Mouse (Mus musculus) CH12.LX (cell line): ENCODE measurements around the gene Fgfr1op. TPM values are rescaled to one million over a fixed set of nuclear protein-coding genes. Genes with fewer than 3 reads are reported as not detected.

Experiments
- DNase-seq: peaks from one replicate; pipeline ENCODE4 v3.0.0-alpha.2; 2013; ENCODE audit errors: extremely low read depth
- H3K27ac ChIP-seq: 2 replicates; pipeline ENCODE4 v1.5.1; 2012; ENCODE audit warnings: low read depth, mild to moderate bottlenecking, control low read depth, moderate library complexity; ENCODE audit not compliant: insufficient read depth
- H3K27me3 ChIP-seq: replicated peaks from 2 replicates; pipeline ENCODE3; 2012; ENCODE audit warnings: inconsistent platforms
- H3K36me3 ChIP-seq, 2 experiments: replicated peaks in 1 of 2; 2 replicates each; pipeline versions ENCODE3 to v1.6.1; 2012; ENCODE audit warnings: inconsistent platforms in 1 of 2, low read length in 1 of 2, mild to moderate bottlenecking in 1 of 2, mixed read lengths in 1 of 2, moderate library complexity in 1 of 2; ENCODE audit not compliant: control insufficient read depth in 1 of 2, insufficient read depth in 1 of 2
- H3K4me1 ChIP-seq, 2 experiments: 2 replicates each; pipeline ENCODE4 v1.6.1; 2012; ENCODE audit warnings: inconsistent platforms in 1 of 2, moderate library complexity in 1 of 2; ENCODE audit not compliant: insufficient read depth in 2 of 2, control insufficient read depth in 1 of 2
- H3K4me2 ChIP-seq: 2 replicates; pipeline ENCODE4 v1.6.1; 2012; ENCODE audit warnings: low read depth, mild to moderate bottlenecking, control low read depth; ENCODE audit not compliant: poor library complexity, insufficient read depth, severe bottlenecking
- H3K4me3 ChIP-seq, 3 experiments: fragments of 150-350 bp in 1 of 3; sonication (generic) in 1 of 3; replicated peaks in 1 of 3; 2 replicates each; pipeline versions ENCODE3 to v1.5.1; 2011 to 2012; ENCODE audit warnings: low read depth in 2 of 3, low read length in 2 of 3, mild to moderate bottlenecking in 2 of 3, moderate library complexity in 2 of 3, control low read depth in 1 of 3, improper control_type of control experiment in 1 of 3, inconsistent platforms in 1 of 3, mixed read lengths in 1 of 3; ENCODE audit not compliant: poor library complexity in 1 of 3
- H3K79me2 ChIP-seq: replicated peaks from 2 replicates; pipeline ENCODE4 v1.6.1; 2012; ENCODE audit warnings: mild to moderate bottlenecking, moderate library complexity; ENCODE audit not compliant: control insufficient read depth, poor library complexity, insufficient read depth, severe bottlenecking; ENCODE audit errors: extremely low read depth
- H3K9ac ChIP-seq: 2 replicates; pipeline ENCODE4 v1.6.1; 2012; ENCODE audit warnings: low read depth, mild to moderate bottlenecking, control low read depth, moderate library complexity; ENCODE audit not compliant: insufficient read depth
- H3K9me3 ChIP-seq: replicated peaks from 2 replicates; pipeline ENCODE3; 2012; ENCODE audit warnings: low read length, inconsistent platforms, mixed read lengths
- BHLHE40 ChIP-seq: IDR thresholded peaks from 2 replicates; pipeline ENCODE4 v1.6.1; 2011; ENCODE audit warnings: mild to moderate bottlenecking, low read depth, low read length, improper control_type of control experiment
- E2F4 ChIP-seq: IDR thresholded peaks from 2 replicates; pipeline ENCODE4 v1.6.1; 2011; ENCODE audit warnings: low read depth, low read length, improper control_type of control experiment; ENCODE audit not compliant: insufficient replicate concordance
- ELF1 ChIP-seq: IDR thresholded peaks from 2 replicates; pipeline ENCODE4 v1.6.1; 2014; ENCODE audit warnings: low read depth, mild to moderate bottlenecking, inconsistent platforms, low read length, improper control_type of control experiment
- EP300 ChIP-seq: IDR thresholded peaks from 2 replicates; pipeline ENCODE4 v1.6.1; 2011; ENCODE audit warnings: low read length, improper control_type of control experiment
- IRF4 ChIP-seq: IDR thresholded peaks from 2 replicates; pipeline ENCODE4 v1.6.1; 2014; ENCODE audit warnings: low read depth, mild to moderate bottlenecking, inconsistent platforms, low read length, improper control_type of control experiment
- MAFK ChIP-seq: IDR thresholded peaks from 2 replicates; pipeline ENCODE4 v1.6.1; 2011; ENCODE audit warnings: low read length, improper control_type of control experiment; ENCODE audit not compliant: insufficient replicate concordance
- PAX5 ChIP-seq: IDR thresholded peaks from 2 replicates; pipeline ENCODE4 v1.6.1; 2012; ENCODE audit warnings: low read length, inconsistent platforms, mixed read lengths
- POLR2A ChIP-seq: IDR thresholded peaks from 2 replicates; pipeline ENCODE4 v1.6.1; 2011; ENCODE audit warnings: low read depth, mild to moderate bottlenecking, improper control_type of control experiment, low read length
- POLR2AphosphoS2 ChIP-seq: IDR thresholded peaks from 2 replicates; pipeline ENCODE4 v1.6.1; 2011; ENCODE audit warnings: low read depth, low read length, improper control_type of control experiment
- RCOR1 ChIP-seq: conservative IDR thresholded peaks from 2 replicates; pipeline ENCODE4 v1.6.1; 2012; ENCODE audit warnings: low read depth, mild to moderate bottlenecking, inconsistent platforms, low read length, improper control_type of control experiment
- SMC3 ChIP-seq: IDR thresholded peaks from 2 replicates; pipeline ENCODE4 v1.6.1; 2011; ENCODE audit warnings: low read depth, low read length, improper control_type of control experiment
- TBP ChIP-seq: conservative IDR thresholded peaks from 2 replicates; pipeline ENCODE4 v1.6.1; 2011; ENCODE audit warnings: low read depth, low read length, improper control_type of control experiment
- TCF12 ChIP-seq: IDR thresholded peaks from 2 replicates; pipeline ENCODE4 v1.6.1; 2014; ENCODE audit warnings: low read depth, mild to moderate bottlenecking, inconsistent platforms, low read length, improper control_type of control experiment
- UBTF ChIP-seq: IDR thresholded peaks from 2 replicates; pipeline ENCODE4 v1.6.1; 2012; ENCODE audit warnings: low read depth, mild to moderate bottlenecking, inconsistent platforms, low read length, improper control_type of control experiment, moderate library complexity
- USF1 ChIP-seq: IDR thresholded peaks from 2 replicates; pipeline ENCODE4 v1.6.1; 2014; ENCODE audit warnings: low read depth, mild to moderate bottlenecking, inconsistent platforms, low read length, improper control_type of control experiment
- ZC3H11A ChIP-seq: IDR thresholded peaks from 2 replicates; pipeline ENCODE4 v1.6.1; 2012; ENCODE audit warnings: low read depth, mild to moderate bottlenecking, inconsistent platforms, low read length, improper control_type of control experiment
- dilution Hi-C: fragments of 300-500 bp; cut with MboI; formaldehyde crosslinking; loops from 2 replicates; pipeline ENCODE4 v1.14.3; 2020; ENCODE audit warnings: low sequenced_read_pairs; ENCODE audit not compliant: extremely low pct_unique_long_range_greater_than_20kb, extremely low pct_ligation_motif_present
- in situ Hi-C: fragments of 300-500 bp; cut with MboI; formaldehyde crosslinking; loops from 3 replicates; pipeline ENCODE4 v1.14.3; 2019; ENCODE audit warnings: low sequenced_read_pairs, low pct_ligation_motif_present, low pct_unique_long_range_greater_than_20kb, mixed read lengths
- polyA plus RNA-seq: library from polyadenylated mRNA; unstranded; fragments of >175 nt; gene quantifications from 2 replicates; pipeline ENCODE4 v1.2.1, GENCODE M21; 2012; ENCODE audit warnings: low read depth; ENCODE audit not compliant: insufficient read length
- total RNA-seq, 2 experiments: library from RNA; depleted of rRNA; stranded (reverse); fragments of 300-350 nt in 1 of 2; fragments of >200 nt in 1 of 2; gene quantifications; 2 replicates each; pipeline ENCODE4 v1.2.3; 2012 to 2014

Fgfr1op gene
- total and polyA plus RNA-seq, 3 experiments, result 29.8 to 56.3 (median 46.9) TPM

- in situ Hi-C loops, result no loop called here
- Histone ChIP-seq H3K4me1 (peaks cover 24 to 60% of the 10 kb centered on the region in 2 experiments), H3K27me3 (peaks cover 5% of the 10 kb centered on the region), H3K4me2 (no peak overlapping the region), H3K36me3 (no peaks in the 10 kb centered on the region), H3K79me2 (no peaks in the 10 kb centered on the region), H3K9ac (no peak overlapping the region), H3K27ac (no peak overlapping the region), H3K4me3 (no peak overlapping the region), H3K9me3 (peaks cover 8% of the 10 kb centered on the region)
- dilution Hi-C loops, result no loop called here
- no peak for TF ChIP-seq USF1
- TF ChIP-seq E2F4, result no peak
- TF ChIP-seq RCOR1, result no peak
- no peak for TF ChIP-seq POLR2A
- no peak for TF ChIP-seq ZC3H11A
- no peak for TF ChIP-seq TBP
- no peak for TF ChIP-seq SMC3
- TF ChIP-seq POLR2AphosphoS2, result no peak
- TF ChIP-seq PAX5, result no peak
- TF ChIP-seq UBTF, result no peak
- no peak for TF ChIP-seq TCF12
- no peak for DNase-seq
These were observed 64.3 kb downstream of the Fgfr1op start for GRCm38 (mm10) chr17:8229607-8230006.

GRCm38 (mm10) chr17:8232089-8232488, 66.8 kb downstream of the Fgfr1op start:
- Histone ChIP-seq H3K9me3 (peaks cover 11% of the 10 kb centered on the region), H3K79me2 (no peaks in the 10 kb centered on the region), H3K4me1 (peaks cover 15 to 56% of the 10 kb centered on the region in 2 experiments), H3K4me2 (no peak overlapping the region), H3K4me3 (no peak overlapping the region), H3K36me3 (no peaks in the 10 kb centered on the region), H3K27ac (no peak overlapping the region), H3K27me3 (peaks cover 5% of the 10 kb centered on the region), H3K9ac (no peak overlapping the region)
- in situ Hi-C loops (no loop called here), dilution Hi-C loops (no loop called here)
- DNase-seq, result no peak
- TF ChIP-seq PAX5, result no peak
- TF ChIP-seq BHLHE40, result peak; percentile 19; the same call in 1 of the 2 replicates
- peak; percentile 38; the same call in 1 of the 2 replicates for TF ChIP-seq EP300
- peak; percentile 61; the same call in 1 of the 2 replicates for TF ChIP-seq IRF4

GRCm38 (mm10) chr17:8233618-8234214, 68.4 kb downstream of the Fgfr1op start:
- 0 out of 2 replicates have a peak overlapping the region, but pooled peaks have one; percentile 0 for H3K4me2 ChIP-seq

More at GRCm38 (mm10) chr17:8233618-8234214, 68.4 kb downstream of the Fgfr1op start:
- H3K27ac ChIP-seq, result no peak overlapping the region
- H3K79me2 ChIP-seq, result no peaks in the 10 kb centered on the region
- H3K36me3 ChIP-seq, result no peaks in the 10 kb centered on the region
- H3K4me1 ChIP-seq, result peaks cover 19 to 72% of the 10 kb centered on the region in 2 experiments
- dilution Hi-C loops, result no loop called here
- peaks cover 4% of the 10 kb centered on the region for H3K27me3 ChIP-seq
- TF ChIP-seq MAFK (no peak), ELF1 (peak; percentile 22; the same call in 1 of the 2 replicates)
- peaks cover 15% of the 10 kb centered on the region for H3K9me3 ChIP-seq
- no peak overlapping the region for H3K9ac ChIP-seq
- H3K4me3 ChIP-seq, result no peak overlapping the region
- DNase-seq, result no peak
- in situ Hi-C loops, result no loop called here
